Mouse (Mus musculus) lung, postnatal 0 days (tissue): ENCODE data around the gene Pde4d.

Source experiments
- CTCF ChIP-seq: IDR thresholded peaks from 2 replicates; pipeline ENCODE4 v1.5.1; 2016; ENCODE audit warnings: antibody characterized with exemption, mild to moderate bottlenecking
- EP300 ChIP-seq: IDR thresholded peaks from 2 replicates; pipeline ENCODE4 v1.6.1; 2016; ENCODE audit warnings: antibody characterized with exemption, mild to moderate bottlenecking, control low read depth

DNA sequence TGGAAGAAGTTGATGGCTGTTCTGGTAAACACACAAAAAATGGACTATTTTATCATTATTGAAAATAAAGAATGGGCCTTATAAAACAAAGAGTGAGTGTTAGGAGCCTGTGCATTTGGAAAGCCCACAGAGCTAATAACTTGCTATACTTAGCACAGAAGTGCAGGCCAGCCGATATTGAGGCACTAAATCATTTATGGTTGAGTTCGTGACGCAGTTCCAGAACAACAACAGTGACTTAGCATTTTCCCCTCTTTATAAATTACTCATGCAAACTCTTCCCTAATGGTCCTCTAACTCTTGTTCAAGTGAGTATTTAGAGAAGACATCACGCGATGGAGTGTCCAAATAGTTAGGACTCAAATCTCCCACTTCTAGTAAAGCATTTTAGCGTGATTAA is 837.7 kb downstream of the Pde4d start:
- no peak for TF ChIP-seq CTCF
- TF ChIP-seq EP300, result no peak
